Mouse (Mus musculus) kidney, adult 11 months (tissue): ENCODE measurements at regions not wholly inside any gene's neighbourhood (a gene's known extent, or its start where the extent isn't known, plus 50 kb on each side); places are given as distances from the start of the nearest gene placed in this dataset.

ENCODE experiments used
- DNase-seq: peaks from one replicate; pipeline ENCODE4 v3.0.0; 2022

DNA sequence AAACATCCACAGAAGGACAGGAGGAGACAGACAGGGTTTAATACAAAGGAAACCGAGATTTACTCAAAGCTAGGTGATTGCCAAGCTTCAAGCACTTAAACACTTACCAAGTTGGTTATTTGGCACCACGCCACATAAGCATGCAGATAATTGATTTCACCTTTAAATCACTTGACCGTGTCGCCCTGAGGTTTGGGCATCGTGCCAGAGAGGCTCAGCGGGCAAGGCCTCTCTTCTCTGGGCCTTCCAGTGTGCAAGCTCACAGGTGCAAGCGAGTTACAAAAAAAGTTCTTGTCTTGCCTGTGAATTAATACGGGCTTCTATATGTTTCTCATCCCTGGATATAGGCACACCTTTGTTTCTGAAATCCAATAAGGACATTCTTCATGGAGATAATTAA, 78.4 kb upstream of the 4930583I09Rik start:
- DNase-seq = peak; percentile 63

DNA sequence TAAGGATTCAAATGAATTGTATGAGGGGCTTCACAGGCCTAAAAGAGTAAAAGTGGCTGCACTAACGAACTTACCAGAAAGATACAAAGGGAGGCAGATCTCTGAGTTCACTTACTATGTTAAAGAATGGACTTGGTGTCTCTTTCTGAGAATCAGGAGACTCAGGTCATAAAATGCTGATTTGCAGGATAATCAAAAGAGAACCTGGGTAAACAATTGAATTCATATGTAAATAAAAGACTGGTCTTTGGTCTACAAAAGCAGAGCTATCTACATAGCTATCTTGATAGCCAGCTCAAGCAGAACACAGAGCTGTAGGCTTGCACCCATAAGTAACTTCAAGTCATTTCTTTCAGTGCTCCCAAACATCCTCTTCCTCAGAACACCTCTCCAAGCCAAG, 72.8 kb upstream of the 4930583I09Rik start:
- no peak for DNase-seq

DNA sequence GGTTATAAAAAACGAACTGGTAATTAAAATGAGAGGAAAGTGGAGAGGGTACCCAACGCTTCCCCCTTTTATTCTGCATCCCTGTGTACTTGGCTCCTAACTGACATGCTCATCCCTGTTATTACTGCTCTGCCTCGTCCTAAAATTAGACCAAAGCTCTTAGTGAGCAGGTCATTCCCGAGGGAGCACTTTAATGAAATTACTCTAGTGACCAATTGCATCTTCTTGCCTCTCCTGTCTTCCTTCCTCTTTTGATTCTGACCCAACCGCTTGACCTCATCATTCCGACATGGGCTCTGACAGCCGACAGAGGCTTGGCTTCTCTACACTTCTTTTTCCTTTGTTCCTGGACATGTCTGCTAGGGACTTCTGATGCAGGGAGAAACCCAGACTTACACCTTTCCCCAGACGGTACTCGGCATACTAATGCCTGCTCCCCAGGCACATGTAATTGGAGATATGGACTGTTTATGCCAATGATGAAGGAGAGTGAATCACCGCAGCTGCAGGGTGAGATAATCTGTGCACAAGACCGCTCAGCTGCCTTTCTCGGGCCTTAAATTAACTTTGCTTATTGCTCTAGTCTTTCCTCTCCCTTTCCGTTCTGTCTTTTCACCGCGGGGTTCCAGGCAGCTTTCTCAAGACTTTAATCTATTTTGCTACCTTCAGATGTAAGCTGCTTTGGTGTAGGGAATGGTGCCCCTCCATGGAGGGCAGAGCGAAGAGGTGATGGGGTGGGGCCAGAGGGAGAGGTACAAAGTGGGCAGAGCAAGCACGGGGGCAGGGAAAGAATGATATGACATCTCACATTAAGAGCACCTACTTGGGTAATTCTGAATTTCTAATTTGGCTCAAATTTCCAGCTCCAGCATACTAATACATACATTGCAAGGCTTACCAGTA, 66.1 kb upstream of the 4930583I09Rik start:
- no peak for DNase-seq

DNA sequence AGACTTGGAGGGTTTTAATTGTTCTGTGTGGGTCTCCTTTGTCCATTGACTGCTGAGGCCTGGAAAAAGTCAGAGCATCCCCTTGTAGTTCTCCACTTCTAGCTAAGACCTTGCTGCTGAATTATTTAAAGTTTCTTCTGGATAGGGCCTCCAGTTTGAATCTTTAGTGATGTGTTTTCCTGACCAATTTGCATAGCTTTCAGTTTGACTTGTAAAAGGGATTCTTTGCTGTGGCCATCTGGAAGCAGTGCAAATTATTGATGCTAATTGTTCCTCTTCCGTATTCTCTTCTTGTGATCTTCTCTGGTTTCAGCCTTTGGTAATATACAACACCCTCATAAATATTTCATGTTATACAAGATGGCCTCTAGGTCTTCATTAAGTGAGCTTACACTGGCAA, 61.6 kb upstream of the 4930583I09Rik start:
- DNase-seq = no peak

DNA sequence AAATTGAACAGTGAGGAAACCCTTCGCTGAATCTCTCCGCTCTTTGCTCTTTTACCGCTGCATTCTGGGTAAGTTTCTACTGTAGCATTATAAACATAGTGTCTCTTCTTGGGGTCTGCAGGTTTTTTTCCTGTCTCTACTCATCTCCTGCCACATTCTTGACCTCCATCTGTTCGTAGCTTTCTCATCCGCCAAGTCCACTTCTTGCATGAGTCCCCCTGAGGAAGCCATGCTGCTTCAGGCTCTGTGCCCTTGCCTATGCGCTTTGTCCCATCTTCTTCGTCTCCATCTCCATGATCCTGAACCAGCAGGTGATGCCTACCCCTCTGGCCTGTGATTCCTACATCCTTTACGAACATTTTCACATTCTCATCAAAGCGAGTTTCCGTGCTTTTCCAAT, 60.0 kb upstream of the 4930583I09Rik start:
- DNase-seq = no peak

DNA sequence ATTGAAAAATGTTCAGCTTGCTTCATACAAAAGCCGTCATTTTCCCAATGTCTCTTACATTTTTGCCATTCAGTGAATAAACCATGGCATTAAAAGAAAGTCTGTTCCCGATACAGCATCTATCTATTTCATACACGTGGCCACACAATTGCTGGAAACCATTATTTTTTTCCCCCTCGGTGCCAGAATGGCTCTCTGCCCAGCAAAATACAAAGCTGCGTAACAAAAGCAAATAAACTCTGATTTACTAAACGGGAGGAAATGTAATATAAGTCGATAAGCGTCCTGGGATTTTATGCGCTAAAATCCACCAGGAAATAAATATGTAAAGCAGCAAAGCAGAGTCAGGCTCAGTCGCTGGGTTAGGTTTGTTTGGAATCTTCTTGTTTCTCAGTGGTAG, 59.6 kb upstream of the 4930583I09Rik start:
- no peak for DNase-seq

DNA sequence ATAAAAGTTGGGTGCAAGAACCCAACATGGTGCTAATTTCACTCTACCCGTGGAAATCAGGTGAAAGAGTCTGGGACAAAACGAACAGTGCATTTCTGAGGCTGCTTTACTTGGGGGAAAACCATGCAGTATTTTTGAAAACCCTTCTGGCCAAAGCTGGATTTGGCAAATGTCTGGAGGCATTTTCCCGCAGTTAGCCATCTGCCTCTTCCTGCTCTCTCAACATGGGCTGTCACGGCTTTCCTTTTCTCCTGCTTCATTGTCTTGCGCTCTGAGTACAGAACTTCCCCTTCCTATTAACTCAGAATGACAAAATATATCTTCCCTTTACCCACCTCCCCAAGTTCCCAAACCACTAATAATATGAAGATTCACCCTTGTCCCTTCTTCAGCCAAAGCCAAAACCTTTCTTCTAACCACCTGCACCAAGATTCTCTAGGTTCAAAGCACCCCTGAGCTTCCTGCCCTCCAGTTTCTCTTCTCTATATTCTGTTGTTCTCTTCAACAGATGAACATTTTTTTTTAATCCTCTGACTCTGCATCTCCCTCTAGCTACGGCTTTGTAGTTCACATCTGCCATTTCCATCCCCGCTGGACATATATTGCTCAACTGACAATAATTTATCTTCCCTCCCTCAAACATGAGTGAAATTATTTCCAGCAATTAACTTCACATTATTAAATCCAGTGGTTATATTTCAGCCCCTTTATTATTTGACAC, 57.5 kb upstream of the 4930583I09Rik start:
- no peak for DNase-seq
